Mouse (Mus musculus) lung, adult 10 weeks (tissue): ENCODE results near the gene Chd2. TPM values are rescaled to one million over a fixed set of nuclear protein-coding genes. Genes with fewer than 3 reads are reported as not detected.

Experiments
- polyA plus RNA-seq: library from polyadenylated mRNA; stranded (reverse); fragments of 350-450 nt; fragmentation: Illumina TruSeq; extraction: RNeasy Lipid Tissue Mini Kit (QIAGEN cat#74804); gene quantifications from one replicate; pipeline ENCODE4 v1.2.3, GENCODE M21; 2014; ENCODE audit warnings: low read depth, low replicate concordance; ENCODE audit not compliant: insufficient read depth

The Chd2 gene
- 11.7 TPM for polyA plus RNA-seq

GRCm38 (mm10) chr7:73541412-73542130 is at the start of gene Chd2:
TSS of gene Chd2 (minus strand) at chr7:73541830.

Other genes with a start within 250 kb of the Chd2 start
- 7.3 TPM for gene Rgma, start 166.3 kb downstream of the Chd2 start, polyA plus RNA-seq
- 97.6 TPM for gene Fam174b, start 198.5 kb upstream of the Chd2 start, polyA plus RNA-seq